Mouse (Mus musculus) gastrocnemius, adult 18-20 months (tissue): ENCODE results near the gene Prickle2. TPM values are rescaled to one million over a fixed set of nuclear protein-coding genes. Genes with fewer than 3 reads are reported as not detected.
A peak's percentile ranks its signal among the peaks of the same experiment; 100 is the strongest.

Experiments
- DNase-seq: peaks from one replicate; pipeline ENCODE4 v3.0.0; 2021; ENCODE audit warnings: low spot score
- total RNA-seq, 2 experiments: library from RNA; stranded (reverse); gene quantifications; 2 replicates each; pipeline ENCODE4 v1.2.3; 2021

The Prickle2 gene
- total RNA-seq, 2 experiments from 2014 or later, result 1.1 to 1.6 TPM

- no peak for DNase-seq
Observed at GRCm38 (mm10) chr6:92520088-92520875, 185.7 kb downstream of the Prickle2 start.

- DNase-seq, result no peak
Observed at GRCm38 (mm10) chr6:92518438-92518968, 187.5 kb downstream of the Prickle2 start.

- no peak for DNase-seq
Observed at GRCm38 (mm10) chr6:92517002-92517401, 189.0 kb downstream of the Prickle2 start.

GRCm38 (mm10) chr6:92512001-92512400 lies 194.0 kb downstream of the Prickle2 start:
- no peak for DNase-seq

GRCm38 (mm10) chr6:92509712-92510111 lies 196.2 kb downstream of the Prickle2 start:
- no peak for DNase-seq

- no peak for DNase-seq
Observed at GRCm38 (mm10) chr6:92506276-92506675, 199.7 kb downstream of the Prickle2 start.

GRCm38 (mm10) chr6:92499449-92499848 lies 206.5 kb downstream of the Prickle2 start:
- no peak for DNase-seq

- DNase-seq, result no peak
Observed at GRCm38 (mm10) chr6:92498574-92498973, 207.4 kb downstream of the Prickle2 start.

GRCm38 (mm10) chr6:92497279-92497678 lies 208.7 kb downstream of the Prickle2 start:
- DNase-seq, result no peak

- DNase-seq, result no peak
Observed at GRCm38 (mm10) chr6:92495500-92495899, 210.5 kb downstream of the Prickle2 start.

GRCm38 (mm10) chr6:92481690-92481956 lies 224.3 kb downstream of the Prickle2 start:
- DNase-seq, result no peak

GRCm38 (mm10) chr6:92480941-92481689 lies 224.8 kb downstream of the Prickle2 start:
- DNase-seq, result peak; percentile 62

GRCm38 (mm10) chr6:92478612-92479011 lies 227.3 kb downstream of the Prickle2 start:
- no peak for DNase-seq

GRCm38 (mm10) chr6:92477621-92478020 lies 228.3 kb downstream of the Prickle2 start:
- DNase-seq, result no peak

- DNase-seq, result no peak
Observed at GRCm38 (mm10) chr6:92469456-92469855, 236.5 kb downstream of the Prickle2 start.

- DNase-seq, result no peak
Observed at GRCm38 (mm10) chr6:92468892-92469291, 237.1 kb downstream of the Prickle2 start.

GRCm38 (mm10) chr6:92468383-92468791 lies 237.6 kb downstream of the Prickle2 start:
- DNase-seq, result no peak

GRCm38 (mm10) chr6:92467343-92467742 lies 238.6 kb downstream of the Prickle2 start:
- no peak for DNase-seq

- no peak for DNase-seq
Observed at GRCm38 (mm10) chr6:92465666-92466065, 240.3 kb downstream of the Prickle2 start.

- peak; percentile 16 for DNase-seq
Observed at GRCm38 (mm10) chr6:92464781-92465337, 241.1 kb downstream of the Prickle2 start.

- DNase-seq, result no peak
Observed at GRCm38 (mm10) chr6:92463768-92464167, 242.2 kb downstream of the Prickle2 start.

GRCm38 (mm10) chr6:92460750-92461149 lies 245.2 kb downstream of the Prickle2 start:
- DNase-seq, result no peak
